Mouse (Mus musculus): ENCODE measurements around the gene Pde8a.

Pde8a gene

GRCm38 (mm10) chr7:81281240-81281639 is 67.8 kb downstream of the Pde8a start:
- no peak for DNase-seq

- no peak for DNase-seq
These were observed 73.1 kb downstream of the Pde8a start for GRCm38 (mm10) chr7:81286456-81286855.

GRCm38 (mm10) chr7:81286946-81287345 is 73.5 kb downstream of the Pde8a start:
- DNase-seq: peak; percentile 29 to 48

GRCm38 (mm10) chr7:81295169-81295568 is 81.8 kb downstream of the Pde8a start:
- DNase-seq: no peak

- peak in 1 of 2 experiments; percentile 9 for DNase-seq
These were observed 84.8 kb downstream of the Pde8a start for GRCm38 (mm10) chr7:81298206-81298605.

GRCm38 (mm10) chr7:81301323-81301722 is 87.9 kb downstream of the Pde8a start:
- DNase-seq: no peak

- peak; percentile 70 to 80 for DNase-seq
These were observed 90.3 kb downstream of the Pde8a start for GRCm38 (mm10) chr7:81303682-81304081.

- DNase-seq: peak; percentile 34 to 45
These were observed 90.7 kb downstream of the Pde8a start for GRCm38 (mm10) chr7:81304100-81304499.

GRCm38 (mm10) chr7:81304675-81305074 is 91.3 kb downstream of the Pde8a start:
- DNase-seq: no peak

GRCm38 (mm10) chr7:81307735-81308134 is 94.3 kb downstream of the Pde8a start:
- no peak for DNase-seq

- DNase-seq: no peak
These were observed 95.9 kb downstream of the Pde8a start for GRCm38 (mm10) chr7:81309247-81309646.

- no peak for DNase-seq
These were observed 97.7 kb downstream of the Pde8a start for GRCm38 (mm10) chr7:81311130-81311529.

GRCm38 (mm10) chr7:81311581-81311980 is 98.2 kb downstream of the Pde8a start:
- no peak for DNase-seq

- DNase-seq: no peak
These were observed 102.2 kb downstream of the Pde8a start for GRCm38 (mm10) chr7:81315583-81315982.

GRCm38 (mm10) chr7:81319749-81320148 is 106.4 kb downstream of the Pde8a start:
- DNase-seq: no peak

- no peak for DNase-seq
These were observed 108.4 kb downstream of the Pde8a start for GRCm38 (mm10) chr7:81321776-81322175.

- no peak for DNase-seq
These were observed 112.6 kb downstream of the Pde8a start for GRCm38 (mm10) chr7:81326043-81326442.

GRCm38 (mm10) chr7:81326859-81327258 is 113.5 kb downstream of the Pde8a start:
- DNase-seq: no peak

- no peak for DNase-seq
These were observed 114.3 kb downstream of the Pde8a start for GRCm38 (mm10) chr7:81327661-81328060.

- no peak for DNase-seq
These were observed 117.4 kb downstream of the Pde8a start for GRCm38 (mm10) chr7:81330767-81331166.

- DNase-seq: no peak
These were observed 118.5 kb downstream of the Pde8a start for GRCm38 (mm10) chr7:81331851-81332250.

- DNase-seq: no peak
These were observed 122.5 kb downstream of the Pde8a start for GRCm38 (mm10) chr7:81335705-81336431.

- peak in 1 of 2 experiments; percentile 59 for DNase-seq
These were observed 123.0 kb downstream of the Pde8a start for GRCm38 (mm10) chr7:81336432-81336786.

GRCm38 (mm10) chr7:81337785-81338521 is 124.6 kb downstream of the Pde8a start:
- DNase-seq: no peak

- DNase-seq: no peak
These were observed 125.1 kb downstream of the Pde8a start for GRCm38 (mm10) chr7:81338522-81338873.

Measured in kidney, adult 8-10 months (tissue).